Mouse (Mus musculus) intestine, postnatal 0 days (tissue): Measurements from ENCODE around the gene Slc25a17. TPM values are rescaled to one million over a fixed set of nuclear protein-coding genes. Genes with fewer than 3 reads are reported as not detected.
A peak's percentile ranks its signal among the peaks of the same experiment; 100 is the strongest.

ENCODE experiments used
- ATAC-seq: fragments of 200-750 bp; cut with Nextera tagmentation; 2 replicates; pipeline ENCODE4 v1.8.0; 2017; ENCODE audit warnings: mild to moderate bottlenecking, moderate TSS enrichment, moderate library complexity
- H3K27ac ChIP-seq: fragments of 300-500 bp; sonication (generic); 2 replicates; pipeline ENCODE4 v1.5.1; 2014; ENCODE audit warnings: mild to moderate bottlenecking, low read depth, low read length, moderate library complexity
- H3K27me3 ChIP-seq: fragments of 300-500 bp; sonication (generic); replicated peaks from 2 replicates; pipeline ENCODE4 v1.6.1; 2014; ENCODE audit warnings: low read length, mixed read lengths; ENCODE audit not compliant: control insufficient read depth, insufficient read depth
- H3K36me3 ChIP-seq: fragments of 300-500 bp; sonication (generic); 2 replicates; pipeline ENCODE4 v1.6.1; 2014; ENCODE audit warnings: mild to moderate bottlenecking, moderate library complexity; ENCODE audit not compliant: control insufficient read depth, insufficient read depth
- H3K4me1 ChIP-seq: fragments of 300-500 bp; sonication (generic); replicated peaks from 2 replicates; pipeline ENCODE4 v1.6.1; 2014; ENCODE audit warnings: antibody characterized with exemption, low read length, mixed read lengths; ENCODE audit not compliant: control insufficient read depth, insufficient read depth
- H3K4me2 ChIP-seq: fragments of 300-500 bp; sonication (generic); replicated peaks from 2 replicates; pipeline ENCODE4 v1.6.1; 2014; ENCODE audit warnings: low read depth, mild to moderate bottlenecking, moderate library complexity
- H3K4me3 ChIP-seq: fragments of 300-500 bp; sonication (generic); 2 replicates; pipeline ENCODE4 v1.5.1; 2014; ENCODE audit warnings: low read depth, low read length
- H3K9ac ChIP-seq: fragments of 300-500 bp; sonication (generic); 2 replicates; pipeline ENCODE4 v1.6.1; 2014; ENCODE audit warnings: mild to moderate bottlenecking, low read depth, low read length
- H3K9me3 ChIP-seq: fragments of 300-500 bp; sonication (generic); 2 replicates; pipeline ENCODE4 v1.6.1; 2016; ENCODE audit warnings: mixed run types; ENCODE audit not compliant: control insufficient read depth
- CTCF ChIP-seq: sonication (generic); IDR thresholded peaks from 2 replicates; pipeline ENCODE4 v1.5.1; 2016; ENCODE audit warnings: low read depth, mild to moderate bottlenecking, control low read depth, antibody characterized with exemption, moderate library complexity
- WGBS: fragments of 180-500 bp; shearing (Covaris S2); extraction: QIAGEN DNeasy Blood & Tissue Kit; methylation state at CpG from one replicate; pipeline ENCODE4 v1.1.7; 2014; 5-methylcytosine and 5-hydroxymethylcytosine counted together
- polyA plus RNA-seq: library from polyadenylated mRNA; unstranded; fragments of >200 nt; fragmentation: Nextera tagmentation; extraction: Ambion mirVana; gene quantifications from 2 replicates; pipeline ENCODE4 v1.2.1, GENCODE M21; 2015

The Slc25a17 gene
- polyA plus RNA-seq, 1 experiment from 2014 or later, result 33.2 TPM

GRCm38 (mm10) chr15:81368601-81369000, 8.0 kb upstream of the Slc25a17 start:
- Histone ChIP-seq H3K4me2 (no peak overlapping the region), H3K4me3 (no peak overlapping the region), H3K4me1 (no peaks in the 10 kb centered on the region; the same call in 1 of the 2 replicates), H3K27me3 (no peaks in the 10 kb centered on the region), H3K9ac (no peak overlapping the region), H3K36me3 (peaks cover 57% of the 10 kb centered on the region), H3K27ac (no peak overlapping the region), H3K9me3 (no peaks in the 10 kb centered on the region)
- TF ChIP-seq CTCF, result no peak
- ATAC-seq, result no peak
- WGBS, result 44% methylated on average over 1 of the region's 1 CpGs

GRCm38 (mm10) chr15:81366241-81366640, 5.6 kb upstream of the Slc25a17 start:
- Histone ChIP-seq H3K9me3 (no peaks in the 10 kb centered on the region), H3K36me3 (peaks cover 43% of the 10 kb centered on the region), H3K4me2 (no peak overlapping the region), H3K27me3 (no peaks in the 10 kb centered on the region), H3K4me1 (no peaks in the 10 kb centered on the region; the same call in 1 of the 2 replicates), H3K4me3 (no peak overlapping the region), H3K27ac (no peak overlapping the region), H3K9ac (no peak overlapping the region)
- WGBS, result 81% methylated on average over 4 of the region's 4 CpGs
- ATAC-seq, result no peak
- TF ChIP-seq CTCF, result no peak

- ATAC-seq, result peak; percentile 52; the same call in 1 of the 2 replicates
- H3K4me3 ChIP-seq, result no peak overlapping the region
- H3K27me3 ChIP-seq, result no peaks in the 10 kb centered on the region
- H3K36me3 ChIP-seq, result peaks cover 33% of the 10 kb centered on the region
- no peak for TF ChIP-seq CTCF
- H3K9ac ChIP-seq, result no peak overlapping the region
- WGBS, result 51% methylated on average over 8 of the region's 8 CpGs
- H3K27ac ChIP-seq, result no peak overlapping the region
- H3K4me1 ChIP-seq, result no peaks in the 10 kb centered on the region; the same call in 1 of the 2 replicates
- H3K4me2 ChIP-seq, result no peak overlapping the region
- no peaks in the 10 kb centered on the region for H3K9me3 ChIP-seq
Measured at GRCm38 (mm10) chr15:81365246-81365645, 4.6 kb upstream of the Slc25a17 start.

GRCm38 (mm10) chr15:81364271-81364670, 3.7 kb upstream of the Slc25a17 start:
- WGBS, result 75% methylated on average over 1 of the region's 1 CpGs
- Histone ChIP-seq H3K27me3 (no peaks in the 10 kb centered on the region), H3K9me3 (no peaks in the 10 kb centered on the region), H3K4me2 (no peak overlapping the region), H3K36me3 (peaks cover 25% of the 10 kb centered on the region), H3K4me1 (no peaks in the 10 kb centered on the region; the same call in 1 of the 2 replicates), H3K4me3 (no peak overlapping the region), H3K27ac (no peak overlapping the region), H3K9ac (no peak overlapping the region)
- TF ChIP-seq CTCF, result no peak
- no peak for ATAC-seq

- H3K9me3 ChIP-seq, result no peaks in the 10 kb centered on the region
- no peak overlapping the region for H3K9ac ChIP-seq
- peaks cover 25% of the 10 kb centered on the region for H3K36me3 ChIP-seq
- TF ChIP-seq CTCF, result no peak
- no peak for ATAC-seq
- no peak overlapping the region for H3K4me3 ChIP-seq
- H3K27me3 ChIP-seq, result peaks cover 3% of the 10 kb centered on the region; the same call in 1 of the 2 replicates
- H3K27ac ChIP-seq, result no peak overlapping the region
- WGBS, result 76% methylated on average over 1 of the region's 1 CpGs
- H3K4me2 ChIP-seq, result no peak overlapping the region
- no peaks in the 10 kb centered on the region; the same call in 1 of the 2 replicates for H3K4me1 ChIP-seq
Measured at GRCm38 (mm10) chr15:81362501-81362900, 1.9 kb upstream of the Slc25a17 start.

GRCm38 (mm10) chr15:81361417-81362015, 904 bp upstream of the Slc25a17 start:
- 25% methylated on average over 10 of the region's 10 CpGs for WGBS
- TF ChIP-seq CTCF, result no peak
- no peak for ATAC-seq

More at GRCm38 (mm10) chr15:81361417-81362015, 904 bp upstream of the Slc25a17 start:
- Histone ChIP-seq H3K36me3 (peaks cover 17% of the 10 kb centered on the region), H3K9me3 (no peaks in the 10 kb centered on the region), H3K4me3 (no peak overlapping the region), H3K27me3 (peaks cover 4% of the 10 kb centered on the region; the same call in 1 of the 2 replicates), H3K9ac (no peak overlapping the region), H3K27ac (peak overlapping the region; percentile 29; the same call in 1 of the 2 replicates), H3K4me1 (no peaks in the 10 kb centered on the region; the same call in 1 of the 2 replicates), H3K4me2 (peak overlapping the region; percentile 84)
